Mouse (Mus musculus) cortical plate, adult 2 months (tissue): ENCODE data around the gene Tmem88.

Source experiments
- CTCF ChIP-seq: fragments of 200-500 bp; IDR thresholded peaks from 2 replicates; pipeline ENCODE4 v1.5.1; 2011; ENCODE audit warnings: mild to moderate bottlenecking, control low read depth, low read length; ENCODE audit not compliant: insufficient read depth; ENCODE audit errors: extremely low read depth
- POLR2A ChIP-seq: fragments of 200-500 bp; IDR thresholded peaks from 2 replicates; pipeline ENCODE4 v1.6.1; 2011; ENCODE audit warnings: mild to moderate bottlenecking, low read length, control low read depth; ENCODE audit not compliant: insufficient read depth; ENCODE audit errors: extremely low read depth

GRCm38 (mm10) chr11:69381356-69381755 is 16.7 kb downstream of the Tmem88 start:
- TF ChIP-seq POLR2A (no peak), CTCF (no peak)
